In the genomic region with DNA sequence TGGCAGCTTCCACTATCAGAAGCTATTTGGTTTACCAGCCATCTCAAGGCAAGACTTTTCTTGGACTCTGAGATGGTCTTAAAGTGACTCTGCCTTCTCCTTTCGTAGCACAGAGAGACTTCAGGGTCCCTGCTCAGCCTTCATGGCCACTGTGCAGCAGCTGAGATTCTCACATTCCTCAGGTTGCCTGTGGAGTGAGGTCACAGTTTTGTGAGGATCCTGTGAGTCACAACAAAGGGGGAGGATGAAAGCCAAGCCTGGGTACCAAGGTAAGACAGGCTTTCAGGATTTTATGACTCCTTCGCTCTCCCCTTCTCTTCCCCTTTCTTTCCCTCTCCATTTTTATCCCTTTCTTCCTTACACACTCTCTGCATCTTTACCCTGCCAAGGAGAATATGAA, we compare ENCODE assay signal across 23 mouse cellular contexts.
DNase-seq lines count a peak whose midpoint lies in the region; ATAC-seq and TF ChIP-seq lines count a peak whose summit lies in the region.
"Had no signal": no experiment of that assay in that cellular context is flagged by ENCODE, and none has a peak within 500 bp of the region (broad histone marks: within the 10 kb centered on the region; RNA-seq: fewer than 3 reads in every experiment).

No protein-coding gene starts in this region.

- no peak for DNase-seq in heart, embryonic 10.5 days (ENCODE audit: low spot score)
- no peak for DNase-seq in heart, adult 8-10 months (ENCODE audit: low spot score)
- DNase-seq in Patski (ENCODE audit: low read depth, low spot score) = peak; percentile 17
- peak; percentile 35 for DNase-seq in forelimb bud, embryonic 11.5 days (ENCODE audit: low read depth, low spot score)
- DNase-seq in gastrocnemius, adult 18-20 months (ENCODE audit: low spot score) = no peak
- no peak for DNase-seq in retina, postnatal 1 day
- DNase-seq: adrenal gland, adult 8-10 months; adrenal gland, postnatal 14 days; adrenal gland, postnatal 36 days; cerebellum, adult 11-12 months; cerebellum, adult 2 months; cerebellum, adult 9-10 months; cerebellum, postnatal 10 days; cerebellum, postnatal 25 days; embryo, embryonic 11 days had no signal

- H3K27me3 ChIP-seq in heart, embryonic 10.5 days (ENCODE audit: insufficient read depth, poor library complexity, severe bottlenecking) = no peaks in the 10 kb centered on the region
- H3K27me3 ChIP-seq in Patski = no peaks in the 10 kb centered on the region
- H3K27me3 ChIP-seq: embryonic facial prominence, embryonic 15.5 days; forebrain, embryonic 12.5 days had no signal

- peaks cover 29% of the 10 kb centered on the region for H3K4me1 ChIP-seq in heart, embryonic 10.5 days
- H3K4me1 ChIP-seq: embryonic facial prominence, embryonic 15.5 days; forebrain, embryonic 12.5 days had no signal

- CTCF ChIA-PET in Patski (lab: Charles Lee) = interaction anchor here (1.4 kb wide), 1 partner anchor 14 kb away, joined by 3 read pairs; no protein-coding TSS in a partner anchor

- H3K36me3 ChIP-seq in heart, embryonic 10.5 days = no peaks in the 10 kb centered on the region
- H3K36me3 ChIP-seq: embryonic facial prominence, embryonic 13.5 days; embryonic facial prominence, embryonic 15.5 days; forebrain, embryonic 10.5 days; forebrain, embryonic 12.5 days had no signal

- 64% methylated on average over 2 of the region's 2 CpGs for WGBS in heart, embryonic 10.5 days

- H3K4me3 ChIP-seq in heart, embryonic 10.5 days = no peak overlapping the region
- H3K4me3 ChIP-seq: embryonic facial prominence, embryonic 13.5 days; embryonic facial prominence, embryonic 15.5 days; erythroblast, embryonic 14.5 days; forebrain, embryonic 10.5 days; forebrain, embryonic 12.5 days had no signal

- peak overlapping the region; percentile 59; the same call in 1 of the 2 replicates for H3K27ac ChIP-seq in heart, embryonic 10.5 days
- H3K27ac ChIP-seq: embryonic facial prominence, embryonic 13.5 days; embryonic facial prominence, embryonic 15.5 days; forebrain, embryonic 10.5 days; forebrain, embryonic 12.5 days had no signal

- POLR2A ChIA-PET in Patski (lab: Charles Lee) = no interaction called here

- TF ChIP-seq CTCF in Patski (IDR thresholded peaks at IDR 0.05) = no peak

- peak; percentile 73 for ATAC-seq in Patski
- ATAC-seq: activated CD4-positive, CD25-positive, alpha-beta regulatory T cell, adult 4 months; forebrain, embryonic 14.5 days; forebrain, embryonic 16.5 days had no signal

- in situ Hi-C loops in Patski (cut with MboI; ENCODE audit: low pct_unique_long_range_greater_than_20kb) = no loop called here

- no peaks in the 10 kb centered on the region for H3K9me3 ChIP-seq in heart, embryonic 10.5 days
- H3K9me3 ChIP-seq: embryonic facial prominence, embryonic 13.5 days; embryonic facial prominence, embryonic 15.5 days; forebrain, embryonic 10.5 days; forebrain, embryonic 12.5 days had no signal

Comparison
In these comparisons a context has a peak if more than half of its experiments do, and no peak if none do; other contexts are left out.
1. DNase-seq: peak in Patski (single experiment) and forelimb bud, embryonic 11.5 days (single experiment); none in heart, embryonic 10.5 days (single experiment), heart, adult 8-10 months (single experiment), gastrocnemius, adult 18-20 months (single experiment) and retina, postnatal 1 day (single experiment).